Mouse (Mus musculus) granulocyte monocyte progenitor cell, adult 5-6 weeks (primary cell): Measurements from ENCODE around the gene Drc3. TPM values are rescaled to one million over a fixed set of nuclear protein-coding genes. Genes with fewer than 3 reads are reported as not detected.
A peak's percentile ranks its signal among the peaks of the same experiment; 100 is the strongest.
"Not testable (repeated sequence)": the region's sequence is repeated elsewhere in the genome, so short reads cannot be mapped to it uniquely, and the experiment has no call there.

ENCODE experiments used
- ATAC-seq: replicated peaks from 2 replicates; pipeline ENCODE4 v1.8.0; 2016; ENCODE audit warnings: mild to moderate bottlenecking, moderate TSS enrichment, inconsistent platforms; ENCODE audit not compliant: poor library complexity, severe bottlenecking
- total RNA-seq, 2 experiments: library from RNA; stranded (forward) in 1 of 2; stranded (reverse) in 1 of 2; fragments of 200-712, 200-1000 nt in 1 of 2; fragments of >200 nt in 1 of 2; fragmentation: Nextera tagmentation in 1 of 2; gene quantifications; 2 replicates each; pipeline ENCODE4 v1.2.3; 2014 to 2017

The Drc3 gene
- total RNA-seq, 2 experiments from 2014 or later = 0.52 TPM; not detected in 1

GRCm38 (mm10) chr11:60384762-60385421 lies 31.8 kb downstream of the Drc3 start:
- no peak for ATAC-seq

GRCm38 (mm10) chr11:60385946-60386345 lies 32.8 kb downstream of the Drc3 start:
- ATAC-seq = no peak

GRCm38 (mm10) chr11:60387944-60388343 lies 34.8 kb downstream of the Drc3 start:
- ATAC-seq = no peak

GRCm38 (mm10) chr11:60391346-60391745 lies 38.2 kb downstream of the Drc3 start:
- no peak for ATAC-seq

GRCm38 (mm10) chr11:60396546-60396945 lies 43.4 kb downstream of the Drc3 start:
- no peak for ATAC-seq

- ATAC-seq = no peak
Measured at GRCm38 (mm10) chr11:60397172-60397571, 44.0 kb downstream of the Drc3 start.

GRCm38 (mm10) chr11:60406606-60407005 lies 53.5 kb downstream of the Drc3 start:
- no peak for ATAC-seq

GRCm38 (mm10) chr11:60412173-60412572 lies 59.0 kb downstream of the Drc3 start:
- ATAC-seq = no peak; the same call in 1 of the 2 replicates

- no peak for ATAC-seq
Measured at GRCm38 (mm10) chr11:60412921-60413320, 59.8 kb downstream of the Drc3 start.

- peak; percentile 12 for ATAC-seq
Measured at GRCm38 (mm10) chr11:60416590-60416962, 63.4 kb downstream of the Drc3 start.

GRCm38 (mm10) chr11:60416963-60417716 lies 64.0 kb downstream of the Drc3 start, which contains the start of gene Gid4:
TSS of gene Gid4 (plus strand) at chr11:60417145.
- peak; percentile 90 for ATAC-seq

- peak; percentile 2; the same call in 1 of the 2 replicates for ATAC-seq
Measured at GRCm38 (mm10) chr11:60417717-60418472, 64.8 kb downstream of the Drc3 start, which contains the start of gene Atpaf2. TSS of gene Atpaf2 (minus strand) at chr11:60418457.

- no peak for ATAC-seq
Measured at GRCm38 (mm10) chr11:60418473-60418803, 65.3 kb downstream of the Drc3 start.

- no peak for ATAC-seq
Measured at GRCm38 (mm10) chr11:60422046-60422668, 69.0 kb downstream of the Drc3 start.

GRCm38 (mm10) chr11:60423006-60423405 lies 69.9 kb downstream of the Drc3 start:
- no peak for ATAC-seq

GRCm38 (mm10) chr11:60426417-60426816 lies 73.3 kb downstream of the Drc3 start:
- ATAC-seq = no peak

- ATAC-seq = no peak
Measured at GRCm38 (mm10) chr11:60427628-60428027, 74.5 kb downstream of the Drc3 start.

- ATAC-seq = no peak
Measured at GRCm38 (mm10) chr11:60433501-60433900, 80.4 kb downstream of the Drc3 start.

- ATAC-seq = no peak
Measured at GRCm38 (mm10) chr11:60435133-60435532, 82.0 kb downstream of the Drc3 start.

- ATAC-seq = no peak
Measured at GRCm38 (mm10) chr11:60436618-60437017, 83.5 kb downstream of the Drc3 start.

GRCm38 (mm10) chr11:60439621-60440020 lies 86.5 kb downstream of the Drc3 start:
- not testable (repeated sequence) for ATAC-seq
